Mouse (Mus musculus) embryonic facial prominence, embryonic 15.5 days (tissue): ENCODE data around the gene Rnd1. TPM values are rescaled to one million over a fixed set of nuclear protein-coding genes. Genes with fewer than 3 reads are reported as not detected.

Experiments used
- ATAC-seq: fragments of 200-750 bp; cut with Nextera tagmentation; 2 replicates; pipeline ENCODE4 v1.8.0; 2017; ENCODE audit warnings: low read depth, moderate TSS enrichment; ENCODE audit not compliant: insufficient number of reproducible peaks, low FRiP score, low TSS enrichment
- H3K27ac ChIP-seq: fragments of 300-500 bp; sonication (generic); replicated peaks from 2 replicates; pipeline ENCODE4 v1.5.1; 2015; ENCODE audit warnings: mild to moderate bottlenecking, inconsistent platforms
- H3K27me3 ChIP-seq: fragments of 300-500 bp; sonication (generic); 2 replicates; pipeline ENCODE4 v1.6.1; 2015; ENCODE audit warnings: inconsistent platforms
- H3K36me3 ChIP-seq: fragments of 300-500 bp; sonication (generic); 2 replicates; pipeline ENCODE4 v1.6.1; 2015; ENCODE audit warnings: mild to moderate bottlenecking, inconsistent platforms
- H3K4me1 ChIP-seq: fragments of 300-500 bp; sonication (generic); 2 replicates; pipeline ENCODE4 v1.6.1; 2015; ENCODE audit warnings: inconsistent platforms
- H3K4me2 ChIP-seq: fragments of 300-500 bp; sonication (generic); replicated peaks from 2 replicates; pipeline ENCODE4 v1.6.1; 2015; ENCODE audit warnings: mild to moderate bottlenecking, inconsistent platforms
- H3K4me3 ChIP-seq: fragments of 300-500 bp; sonication (generic); replicated peaks from 2 replicates; pipeline ENCODE4 v1.5.1; 2015; ENCODE audit warnings: mild to moderate bottlenecking, inconsistent platforms
- H3K9ac ChIP-seq: fragments of 300-500 bp; sonication (generic); 2 replicates; pipeline ENCODE4 v1.6.1; 2015; ENCODE audit warnings: inconsistent platforms
- H3K9me3 ChIP-seq: fragments of 300-500 bp; sonication (generic); replicated peaks from 2 replicates; pipeline ENCODE4 v1.6.1; 2016; ENCODE audit warnings: inconsistent platforms
- WGBS: fragments of 180-500 bp; shearing (Covaris S2); methylation state at CpG from one replicate; pipeline ENCODE4 v1.1.7; 2015; 5-methylcytosine and 5-hydroxymethylcytosine counted together
- polyA plus RNA-seq: library from polyadenylated mRNA; unstranded; fragments of >200 nt; fragmentation: Nextera tagmentation; extraction: Ambion mirVana; gene quantifications from 2 replicates; pipeline ENCODE4 v1.2.1, GENCODE M21; 2015

Rnd1 gene
- polyA plus RNA-seq, 1 experiment from 2014 or later: 1.1 TPM

DNA sequence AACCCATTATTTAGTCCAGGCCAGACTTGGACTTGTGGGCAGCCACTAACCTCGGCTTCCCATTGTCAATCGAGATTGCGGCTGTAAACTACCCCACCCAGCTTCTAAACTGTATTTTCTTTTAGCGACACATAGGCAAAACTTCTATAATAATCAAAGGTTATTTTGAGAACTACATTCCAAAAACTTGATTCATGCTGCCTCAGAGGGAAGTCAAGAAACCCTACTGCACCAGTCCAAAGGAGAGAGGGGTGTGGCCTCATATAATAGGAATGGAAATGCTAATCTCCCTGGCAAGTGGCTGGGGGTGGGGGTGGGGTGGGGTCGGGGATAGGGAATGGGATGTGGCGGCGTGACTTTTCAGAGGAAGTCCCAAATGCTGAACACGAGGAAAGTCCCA, 51.2 kb downstream of the Rnd1 start:
- Histone ChIP-seq H3K36me3 (no peaks in the 10 kb centered on the region), H3K4me1 (peaks cover 36% of the 10 kb centered on the region), H3K4me2 (no peak overlapping the region), H3K9ac (no peak overlapping the region), H3K27ac (no peak overlapping the region), H3K27me3 (0 out of 2 replicates have a peak, but pooled peaks cover 2% of the 10 kb centered on the region), H3K4me3 (no peak overlapping the region), H3K9me3 (no peaks in the 10 kb centered on the region)
- WGBS: 16% methylated on average over 8 of the region's 8 CpGs
- ATAC-seq: peak; percentile 44; the same call in 1 of the 2 replicates

- Histone ChIP-seq H3K4me1 (peaks cover 19% of the 10 kb centered on the region), H3K9ac (no peak overlapping the region), H3K4me2 (no peak overlapping the region), H3K4me3 (no peak overlapping the region), H3K36me3 (no peaks in the 10 kb centered on the region), H3K27ac (no peak overlapping the region), H3K27me3 (no peaks in the 10 kb centered on the region), H3K9me3 (no peaks in the 10 kb centered on the region)
- WGBS: 53% methylated on average over 5 of the region's 5 CpGs
- ATAC-seq: no peak
Measured at GRCm38 (mm10) chr15:98623361-98623821, 53.9 kb downstream of the Rnd1 start.

GRCm38 (mm10) chr15:98622721-98623120, 54.5 kb downstream of the Rnd1 start:
- H3K9ac ChIP-seq: no peak overlapping the region
- no peaks in the 10 kb centered on the region for H3K27me3 ChIP-seq
- no peaks in the 10 kb centered on the region for H3K9me3 ChIP-seq
- no peak overlapping the region for H3K27ac ChIP-seq
- H3K4me2 ChIP-seq: no peak overlapping the region
- H3K4me1 ChIP-seq: peaks cover 15% of the 10 kb centered on the region; the same call in 1 of the 2 replicates
- no peak for ATAC-seq
- 11% methylated on average over 6 of the region's 6 CpGs for WGBS
- no peaks in the 10 kb centered on the region for H3K36me3 ChIP-seq
- H3K4me3 ChIP-seq: no peak overlapping the region

DNA sequence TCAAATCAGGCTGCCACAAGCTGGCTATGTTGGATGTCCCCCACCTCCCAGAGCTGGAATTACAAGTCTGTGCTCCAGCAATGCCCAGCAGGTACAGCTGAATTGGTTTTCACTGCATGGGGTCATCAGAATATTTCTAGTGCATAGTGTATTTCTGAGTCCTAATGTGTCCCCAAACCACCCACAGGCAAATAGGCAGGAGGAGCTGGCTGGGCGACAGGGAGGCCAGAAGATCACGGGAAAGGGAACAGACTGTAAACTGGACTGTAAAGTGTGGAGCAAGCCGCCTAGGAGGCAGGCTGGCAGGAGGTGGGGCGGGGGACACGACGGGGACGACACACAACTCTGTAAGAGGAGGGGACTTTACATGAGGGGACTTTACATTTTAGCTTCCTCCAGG, 55.1 kb downstream of the Rnd1 start:
- no peaks in the 10 kb centered on the region for H3K36me3 ChIP-seq
- peaks cover 15% of the 10 kb centered on the region; the same call in 1 of the 2 replicates for H3K4me1 ChIP-seq
- 5% methylated on average over 7 of the region's 7 CpGs for whole genome bisulfite sequencing
- no peak overlapping the region for H3K27ac ChIP-seq
- no peak overlapping the region for H3K9ac ChIP-seq
- no peak overlapping the region for H3K4me3 ChIP-seq
- no peak overlapping the region for H3K4me2 ChIP-seq
- no peaks in the 10 kb centered on the region for H3K9me3 ChIP-seq
- H3K27me3 ChIP-seq: no peaks in the 10 kb centered on the region
- no peak for ATAC-seq

DNA sequence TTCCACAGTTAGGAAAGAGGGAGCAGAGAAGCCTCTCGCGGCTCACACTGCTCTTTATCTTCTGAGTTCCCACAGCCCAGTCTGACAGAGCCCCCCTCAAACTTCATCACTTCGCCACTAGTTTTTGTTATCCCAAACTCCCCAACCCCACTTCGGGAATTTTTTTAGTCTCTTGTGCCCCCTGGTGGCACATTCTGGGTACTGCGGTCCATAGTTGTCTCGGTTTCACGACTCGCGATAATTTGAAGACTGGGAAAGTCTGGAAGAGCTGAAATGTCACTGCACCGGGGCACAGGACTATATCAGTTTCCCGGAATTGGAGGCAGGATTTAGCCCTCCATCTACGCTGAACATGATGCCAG, 60.1 kb downstream of the Rnd1 start:
- Histone ChIP-seq H3K4me3 (no peak overlapping the region), H3K9ac (no peak overlapping the region), H3K27ac (no peak overlapping the region), H3K27me3 (no peaks in the 10 kb centered on the region), H3K9me3 (no peaks in the 10 kb centered on the region), H3K4me2 (peak overlapping the region; percentile 26; the same call in 1 of the 2 replicates), H3K4me1 (peaks cover 20% of the 10 kb centered on the region), H3K36me3 (no peaks in the 10 kb centered on the region)
- WGBS: under 1% methylated on average over 12 of the region's 12 CpGs
- ATAC-seq: no peak

DNA sequence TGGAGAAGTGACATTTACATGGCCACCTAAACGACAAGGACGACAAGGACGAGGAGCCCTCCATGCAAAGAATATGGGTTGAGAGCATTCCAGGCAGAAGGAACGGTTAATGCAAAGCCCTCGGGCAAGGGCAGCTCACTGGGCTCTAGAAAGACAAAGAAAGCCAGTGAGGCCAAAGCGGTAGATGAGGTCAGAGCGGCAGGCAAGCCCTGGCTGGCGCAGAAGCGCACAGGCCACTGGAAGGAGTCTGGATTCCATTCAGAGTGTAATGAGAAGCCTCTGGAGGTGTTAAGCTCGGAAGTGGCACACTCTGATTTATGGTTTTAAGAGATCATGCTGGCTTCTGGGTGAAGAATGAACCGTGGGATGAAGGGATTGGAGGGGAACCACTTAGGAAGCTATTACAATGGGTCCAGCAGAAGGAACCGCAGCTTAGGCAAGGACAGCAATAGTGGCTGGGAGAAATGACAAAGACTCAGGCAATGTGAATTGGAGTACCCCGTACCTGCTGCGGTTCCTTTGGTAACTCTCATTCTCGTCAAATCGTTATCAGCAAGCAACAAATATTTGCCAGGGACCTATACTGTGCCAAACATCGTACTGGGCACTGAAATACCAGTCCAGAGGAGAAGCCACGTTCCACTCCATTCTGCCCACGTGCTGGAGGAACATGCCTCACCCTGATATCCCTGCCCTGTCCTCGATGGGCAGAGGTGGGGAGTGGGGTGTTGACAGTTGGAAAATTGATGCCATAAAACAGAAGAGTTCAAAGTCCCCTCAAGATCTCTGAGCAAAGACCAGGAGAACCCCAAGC, 60.7 kb downstream of the Rnd1 start:
- WGBS: 33% methylated on average over 20 of the region's 20 CpGs
- peaks cover 19% of the 10 kb centered on the region for H3K4me1 ChIP-seq
- H3K4me3 ChIP-seq: no peak overlapping the region
- no peaks in the 10 kb centered on the region for H3K9me3 ChIP-seq
- no peaks in the 10 kb centered on the region for H3K27me3 ChIP-seq
- H3K4me2 ChIP-seq: peak overlapping the region; percentile 26; the same call in 1 of the 2 replicates
- H3K9ac ChIP-seq: no peak overlapping the region
- H3K36me3 ChIP-seq: no peaks in the 10 kb centered on the region
- no peak overlapping the region for H3K27ac ChIP-seq
- ATAC-seq: no peak

DNA sequence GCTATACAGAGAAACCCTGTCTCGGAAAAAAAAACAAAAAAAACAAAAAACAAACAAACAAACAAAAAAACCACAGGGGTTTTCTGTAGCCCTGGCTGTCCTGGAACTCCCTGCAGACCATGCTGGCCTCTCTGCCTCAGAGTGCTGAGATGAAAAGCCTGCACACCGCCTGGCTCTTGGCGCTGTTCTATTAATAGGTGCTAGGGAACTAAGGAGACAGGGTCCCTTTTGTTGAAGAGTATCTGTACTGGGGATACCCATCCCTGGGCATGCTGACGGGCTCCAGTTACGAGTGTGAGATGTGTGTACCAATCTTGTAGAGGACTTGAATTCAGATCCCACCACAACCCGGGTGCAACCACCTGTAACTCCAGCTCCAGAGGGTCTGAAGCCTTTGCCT, 61.5 kb downstream of the Rnd1 start:
- H3K4me1 ChIP-seq: peaks cover 19% of the 10 kb centered on the region
- H3K4me3 ChIP-seq: no peak overlapping the region
- H3K4me2 ChIP-seq: no peak overlapping the region
- H3K27me3 ChIP-seq: no peaks in the 10 kb centered on the region
- ATAC-seq: no peak
- no peak overlapping the region for H3K27ac ChIP-seq
- H3K9ac ChIP-seq: no peak overlapping the region
- H3K9me3 ChIP-seq: no peaks in the 10 kb centered on the region
- no peaks in the 10 kb centered on the region for H3K36me3 ChIP-seq
- 69% methylated on average over 6 of the region's 6 CpGs for WGBS

DNA sequence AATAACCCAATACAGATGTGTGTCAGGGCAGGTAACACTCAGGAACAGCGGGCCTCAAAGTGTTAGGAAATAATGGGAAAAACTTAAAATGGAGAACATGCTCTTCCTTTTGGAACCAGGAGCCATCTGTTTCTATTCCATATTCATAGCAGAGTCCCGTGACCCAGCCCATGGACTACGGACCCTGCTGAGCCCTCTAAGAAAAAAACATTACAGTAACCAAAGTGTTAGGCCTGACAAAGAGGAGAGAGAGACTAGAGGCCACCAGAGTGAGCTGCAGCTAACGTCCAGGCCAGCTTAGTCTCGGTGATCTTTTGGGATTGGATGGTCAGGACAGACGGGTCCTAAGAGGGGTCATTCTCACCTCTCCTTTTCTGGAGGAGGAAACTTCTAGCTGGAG, 62.3 kb downstream of the Rnd1 start:
- ATAC-seq: no peak
- Histone ChIP-seq H3K27ac (no peak overlapping the region; the same call in 1 of the 2 replicates), H3K36me3 (no peaks in the 10 kb centered on the region), H3K9me3 (no peaks in the 10 kb centered on the region), H3K4me2 (no peak overlapping the region), H3K4me1 (peaks cover 23% of the 10 kb centered on the region), H3K4me3 (no peak overlapping the region), H3K27me3 (no peaks in the 10 kb centered on the region), H3K9ac (no peak overlapping the region)
- WGBS: 42% methylated on average over 6 of the region's 6 CpGs

DNA sequence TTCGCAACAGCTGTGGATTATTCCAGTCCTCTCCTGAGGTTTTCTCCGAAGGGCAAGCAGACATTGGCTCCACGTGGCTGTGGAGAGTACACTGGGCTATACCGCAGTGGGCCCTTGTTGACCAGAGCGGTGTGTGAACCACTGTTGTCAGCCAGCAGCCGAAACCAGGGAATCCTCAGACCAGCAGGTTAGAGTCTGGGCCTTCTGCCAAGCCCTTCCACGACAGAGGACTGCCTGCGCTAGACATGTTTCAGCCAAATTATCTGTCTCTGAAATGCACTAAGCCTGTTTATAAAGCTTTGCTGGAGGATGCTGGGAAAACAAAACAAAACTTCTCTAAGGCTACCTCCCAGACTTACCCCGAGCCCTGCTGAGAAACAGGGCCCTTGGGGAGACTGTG, 62.7 kb downstream of the Rnd1 start:
- Histone ChIP-seq H3K9ac (no peak overlapping the region), H3K27ac (no peak overlapping the region; the same call in 1 of the 2 replicates), H3K4me2 (no peak overlapping the region), H3K4me3 (no peak overlapping the region), H3K36me3 (no peaks in the 10 kb centered on the region), H3K27me3 (no peaks in the 10 kb centered on the region), H3K9me3 (no peaks in the 10 kb centered on the region), H3K4me1 (peaks cover 25% of the 10 kb centered on the region)
- WGBS: 32% methylated on average over 9 of the region's 9 CpGs
- ATAC-seq: no peak

Other genes with a start within 250 kb of the Rnd1 start
- 0.51 TPM in 1 of 2 replicates, not detected in the other for gene Olfr282, start 246.2 kb downstream of the Rnd1 start, polyA plus RNA-seq
- gene Olfr281, start 224.9 kb downstream of the Rnd1 start, polyA plus RNA-seq: 0.07 TPM in 1 of 2 replicates, not detected in the other
- not detected in 2 replicates for gene OR5BS1P, start 207.6 kb downstream of the Rnd1 start, polyA plus RNA-seq
- gene Lalba, start 194.7 kb downstream of the Rnd1 start, polyA plus RNA-seq: not detected in 2 replicates
- 0.03 TPM in 1 of 2 replicates, not detected in the other for gene Olfr279, start 185.1 kb downstream of the Rnd1 start, polyA plus RNA-seq
- gene Kansl2, start 143.2 kb downstream of the Rnd1 start, polyA plus RNA-seq: 99.6 and 101 TPM in 2 replicates
- gene Ccnt1, start 106.5 kb downstream of the Rnd1 start, polyA plus RNA-seq: 54.7 and 57.5 TPM in 2 replicates
- gene 4930415O20Rik, start 106.5 kb downstream of the Rnd1 start, polyA plus RNA-seq: 0.43 TPM in 1 of 2 replicates, not detected in the other
- 18.1 and 19.6 TPM in 2 replicates for gene Adcy6, start 67.4 kb downstream of the Rnd1 start, polyA plus RNA-seq
- gene Cacnb3, start 46.6 kb downstream of the Rnd1 start, polyA plus RNA-seq: 45.7 and 48.2 TPM in 2 replicates
- 25.1 and 27.9 TPM in 2 replicates for gene Ddx23, start 14.6 kb downstream of the Rnd1 start, polyA plus RNA-seq
- gene Ccdc65, start 30.7 kb upstream of the Rnd1 start, polyA plus RNA-seq: 5.3 and 8.4 TPM in 2 replicates
- gene Fkbp11, start 50.7 kb upstream of the Rnd1 start, polyA plus RNA-seq: 82.8 and 87.4 TPM in 2 replicates
- gene Arf3, start 85.8 kb upstream of the Rnd1 start, polyA plus RNA-seq: 52.6 and 53.3 TPM in 2 replicates
- 6.0 and 8.0 TPM in 2 replicates for gene Wnt10b, start 100.7 kb upstream of the Rnd1 start, polyA plus RNA-seq
- gene Wnt1, start 112.4 kb upstream of the Rnd1 start, polyA plus RNA-seq: 0.07 TPM in 1 of 2 replicates, not detected in the other
- gene Ddn, start 132.0 kb upstream of the Rnd1 start, polyA plus RNA-seq: 0.04 and 0.05 TPM in 2 replicates
- 90.5 and 91.9 TPM in 2 replicates for gene Prkag1, start 154.1 kb upstream of the Rnd1 start, polyA plus RNA-seq
- gene Kmt2d, start 193.7 kb upstream of the Rnd1 start, polyA plus RNA-seq: 14.1 and 14.9 TPM in 2 replicates
- 13.2 and 17.3 TPM in 2 replicates for gene Rhebl1, start 217.1 kb upstream of the Rnd1 start, polyA plus RNA-seq
- gene Dhh, start 221.1 kb upstream of the Rnd1 start, polyA plus RNA-seq: 1.7 and 2.4 TPM in 2 replicates
- gene Lmbr1l, start 240.8 kb upstream of the Rnd1 start, polyA plus RNA-seq: 21.7 and 22.0 TPM in 2 replicates